Mouse (Mus musculus): ENCODE measurements around the gene Ube2cbp. TPM values are rescaled to one million over a fixed set of nuclear protein-coding genes. Genes with fewer than 3 reads are reported as not detected.
A peak's percentile ranks its signal among the peaks of the same experiment; 100 is the strongest.

Ube2cbp gene
- polyA plus RNA-seq, 1 experiment from 2014 or later, result 6.6 TPM

DNA sequence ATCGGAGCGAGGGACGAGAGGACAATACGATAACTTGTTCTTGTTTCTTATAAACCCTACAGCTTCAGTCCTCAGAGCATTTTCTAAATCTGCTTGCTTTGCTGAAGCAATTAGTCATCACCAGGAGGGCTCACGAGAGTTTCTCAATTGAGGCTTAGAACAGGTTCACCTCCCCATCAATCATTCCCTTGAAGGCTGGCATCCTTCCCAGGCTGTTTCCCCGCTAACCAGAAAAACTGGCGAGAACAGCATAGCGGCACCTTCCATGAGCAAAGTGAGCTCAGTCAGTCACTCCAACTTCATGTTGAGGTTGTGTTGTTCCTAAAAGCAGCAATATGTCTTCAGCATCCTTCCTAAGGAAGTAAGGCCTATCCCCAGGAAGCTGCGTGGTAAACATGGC lies 104.2 kb downstream of the Ube2cbp start:
- peak; percentile 30 for DNase-seq
- ATAC-seq (ENCODE audit: low FRiP score, low TSS enrichment), result no peak
- H3K27ac ChIP-seq (replicated peaks; ENCODE audit: low read depth, low read length), result no peak overlapping the region

DNA sequence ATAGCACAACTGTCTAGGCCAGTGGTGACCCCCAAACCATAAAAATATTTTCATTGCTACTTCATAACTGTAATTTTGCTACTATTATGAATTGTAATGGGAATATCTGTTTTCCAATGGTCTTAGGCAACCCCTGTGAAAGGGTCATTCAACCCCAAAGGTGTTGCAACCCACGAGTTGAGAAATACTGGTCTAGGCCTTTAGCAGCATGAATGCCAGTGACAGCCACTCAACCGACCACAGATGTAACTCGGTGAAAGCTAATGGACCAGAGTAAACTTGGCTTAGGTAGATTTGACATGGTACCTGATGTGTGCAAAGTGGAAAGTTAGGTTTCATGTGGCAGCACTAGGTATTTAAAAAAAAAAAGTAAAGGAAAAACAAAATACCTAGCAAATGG lies 108.9 kb downstream of the Ube2cbp start:
- Histone ChIP-seq H3K9me3 (ENCODE audit: control insufficient read depth, low read length) (no peaks in the 10 kb centered on the region), H3K36me3 (ENCODE audit: control insufficient read depth, insufficient read depth, low read length) (no peaks in the 10 kb centered on the region), H3K9ac (replicated peaks; ENCODE audit: low read length) (no peak overlapping the region), H3K4me3 (replicated peaks; ENCODE audit: low read depth, low read length) (no peak overlapping the region), H3K4me1 (ENCODE audit: control insufficient read depth, insufficient read depth, low read length) (no peaks in the 10 kb centered on the region), H3K27ac (replicated peaks; ENCODE audit: low read depth, low read length) (no peak overlapping the region), H3K4me2 (ENCODE audit: low read length) (no peak overlapping the region), H3K27me3 (ENCODE audit: control insufficient read depth, insufficient read depth, low read length) (no peaks in the 10 kb centered on the region)
- ATAC-seq (ENCODE audit: low FRiP score, low TSS enrichment) (no peak), DNase-seq (no peak)
- WGBS, result 84% methylated on average over 3 of the region's 3 CpGs

More for the DNA sequence above, 104.2 kb downstream of the Ube2cbp start:
- Histone ChIP-seq H3K36me3 (ENCODE audit: control insufficient read depth, insufficient read depth, low read length) (no peaks in the 10 kb centered on the region), H3K4me3 (replicated peaks; ENCODE audit: low read depth, low read length) (no peak overlapping the region), H3K9ac (replicated peaks; ENCODE audit: low read length) (no peak overlapping the region), H3K4me2 (ENCODE audit: low read length) (no peak overlapping the region), H3K9me3 (ENCODE audit: control insufficient read depth, low read length) (no peaks in the 10 kb centered on the region), H3K4me1 (ENCODE audit: control insufficient read depth, insufficient read depth, low read length) (no peaks in the 10 kb centered on the region), H3K27me3 (ENCODE audit: control insufficient read depth, insufficient read depth, low read length) (no peaks in the 10 kb centered on the region)
- WGBS, result 82% methylated on average over 9 of the region's 9 CpGs

DNA sequence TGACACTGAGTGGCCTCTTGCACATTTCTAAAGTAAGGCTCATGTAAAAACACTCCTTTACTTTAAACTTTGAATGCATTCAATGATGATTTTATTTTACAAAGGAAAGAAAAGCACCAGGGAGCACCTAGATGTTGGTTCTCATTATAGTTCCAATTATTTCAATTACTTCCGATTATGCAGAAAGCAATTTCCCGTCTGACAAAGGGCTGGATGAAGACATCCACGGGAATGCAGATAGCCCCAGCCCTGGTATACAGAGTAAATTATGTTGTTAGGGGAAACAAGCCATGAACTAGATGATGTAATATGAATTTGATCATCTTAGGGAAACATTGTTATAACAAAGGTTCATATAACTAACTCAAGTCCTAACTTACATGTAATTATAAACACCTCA lies 113.3 kb downstream of the Ube2cbp start:
- ATAC-seq (ENCODE audit: low FRiP score, low TSS enrichment), result no peak
- 65% methylated on average over 3 of the region's 3 CpGs for WGBS

DNA sequence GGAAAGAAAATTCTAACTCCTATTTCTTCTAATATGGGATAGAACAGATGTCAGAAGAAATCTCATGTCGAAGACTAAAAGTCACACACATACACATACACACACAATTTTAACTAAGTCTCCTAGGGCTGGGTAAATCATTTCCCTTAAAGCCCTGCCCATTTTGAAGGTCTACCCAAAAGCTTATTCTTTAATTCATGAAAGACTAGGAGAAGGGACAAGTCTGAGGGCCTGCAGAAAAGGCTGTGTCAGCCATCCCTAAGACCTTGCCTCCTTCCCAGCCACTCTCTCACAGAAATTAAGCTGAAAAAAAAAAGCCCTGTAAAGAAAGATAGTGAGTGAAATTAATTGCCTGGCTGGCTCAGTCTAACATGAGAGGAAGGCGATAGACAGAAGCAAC lies 128.0 kb downstream of the Ube2cbp start:
- H3K27ac ChIP-seq (replicated peaks; ENCODE audit: low read depth, low read length), result no peak overlapping the region
- H3K9me3 ChIP-seq (ENCODE audit: control insufficient read depth, low read length), result no peaks in the 10 kb centered on the region
- ATAC-seq (ENCODE audit: low FRiP score, low TSS enrichment) (no peak), DNase-seq (no peak)
- H3K4me2 ChIP-seq (ENCODE audit: low read length), result no peak overlapping the region
- H3K36me3 ChIP-seq (ENCODE audit: control insufficient read depth, insufficient read depth, low read length), result no peaks in the 10 kb centered on the region
- no peak overlapping the region for H3K9ac ChIP-seq (replicated peaks; ENCODE audit: low read length)
- no peak overlapping the region for H3K4me3 ChIP-seq (replicated peaks; ENCODE audit: low read depth, low read length)
- 81% methylated on average over 2 of the region's 2 CpGs for WGBS
- H3K4me1 ChIP-seq (ENCODE audit: control insufficient read depth, insufficient read depth, low read length), result no peaks in the 10 kb centered on the region
- no peaks in the 10 kb centered on the region for H3K27me3 ChIP-seq (ENCODE audit: control insufficient read depth, insufficient read depth, low read length)

More for the DNA sequence above, 113.3 kb downstream of the Ube2cbp start:
- no peak overlapping the region for H3K27ac ChIP-seq (replicated peaks; ENCODE audit: low read depth, low read length)
- H3K4me2 ChIP-seq (ENCODE audit: low read length), result no peak overlapping the region
- H3K4me1 ChIP-seq (ENCODE audit: control insufficient read depth, insufficient read depth, low read length), result no peaks in the 10 kb centered on the region
- no peaks in the 10 kb centered on the region for H3K27me3 ChIP-seq (ENCODE audit: control insufficient read depth, insufficient read depth, low read length)
- H3K36me3 ChIP-seq (ENCODE audit: control insufficient read depth, insufficient read depth, low read length), result no peaks in the 10 kb centered on the region
- no peak for DNase-seq
- H3K9me3 ChIP-seq (ENCODE audit: control insufficient read depth, low read length), result no peaks in the 10 kb centered on the region
- H3K4me3 ChIP-seq (replicated peaks; ENCODE audit: low read depth, low read length), result no peak overlapping the region
- no peak overlapping the region for H3K9ac ChIP-seq (replicated peaks; ENCODE audit: low read length)

- no peak overlapping the region for H3K4me3 ChIP-seq (replicated peaks; ENCODE audit: low read depth, low read length)
- no peaks in the 10 kb centered on the region for H3K9me3 ChIP-seq (ENCODE audit: control insufficient read depth, low read length)
- DNase-seq (no peak), ATAC-seq (ENCODE audit: low FRiP score, low TSS enrichment) (no peak)
- no peaks in the 10 kb centered on the region for H3K4me1 ChIP-seq (ENCODE audit: control insufficient read depth, insufficient read depth, low read length)
- no peak overlapping the region for H3K4me2 ChIP-seq (ENCODE audit: low read length)
- H3K27ac ChIP-seq (replicated peaks; ENCODE audit: low read depth, low read length), result no peak overlapping the region
- 71% methylated on average over 3 of the region's 3 CpGs for WGBS
- H3K27me3 ChIP-seq (ENCODE audit: control insufficient read depth, insufficient read depth, low read length), result no peaks in the 10 kb centered on the region
- no peak overlapping the region for H3K9ac ChIP-seq (replicated peaks; ENCODE audit: low read length)
- no peaks in the 10 kb centered on the region for H3K36me3 ChIP-seq (ENCODE audit: control insufficient read depth, insufficient read depth, low read length)
These were observed 128.4 kb downstream of the Ube2cbp start for GRCm38 (mm10) chr9:86336361-86336760.

DNA sequence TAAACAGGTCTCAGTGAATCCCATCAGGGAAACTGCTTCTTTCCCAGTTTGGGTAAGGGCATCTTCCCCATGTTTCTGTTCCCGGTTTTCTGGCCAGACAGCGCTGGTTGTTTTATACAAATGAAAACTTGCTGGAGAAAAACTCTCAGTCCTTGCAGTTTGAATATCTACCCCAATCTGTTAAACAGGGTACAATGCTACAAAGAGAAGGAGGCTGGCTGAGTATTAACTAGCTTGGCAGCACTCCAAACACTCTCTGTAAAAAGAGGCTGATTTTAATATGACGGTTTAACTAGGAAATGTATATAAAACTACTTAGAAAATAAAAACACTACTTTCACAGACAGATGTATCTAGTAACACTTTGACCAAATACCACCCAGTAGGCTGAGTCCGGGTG lies 129.2 kb downstream of the Ube2cbp start:
- ATAC-seq (ENCODE audit: low FRiP score, low TSS enrichment) (no peak), DNase-seq (peak; percentile 23)
- no peak overlapping the region for H3K4me3 ChIP-seq (replicated peaks; ENCODE audit: low read depth, low read length)
- no peak overlapping the region for H3K9ac ChIP-seq (replicated peaks; ENCODE audit: low read length)
- H3K4me2 ChIP-seq (ENCODE audit: low read length), result no peak overlapping the region
- no peaks in the 10 kb centered on the region for H3K27me3 ChIP-seq (ENCODE audit: control insufficient read depth, insufficient read depth, low read length)
- no peaks in the 10 kb centered on the region for H3K9me3 ChIP-seq (ENCODE audit: control insufficient read depth, low read length)
- no peak overlapping the region for H3K27ac ChIP-seq (replicated peaks; ENCODE audit: low read depth, low read length)
- WGBS, result 72% methylated on average over 4 of the region's 4 CpGs
- H3K36me3 ChIP-seq (ENCODE audit: control insufficient read depth, insufficient read depth, low read length), result no peaks in the 10 kb centered on the region
- no peaks in the 10 kb centered on the region for H3K4me1 ChIP-seq (ENCODE audit: control insufficient read depth, insufficient read depth, low read length)

DNA sequence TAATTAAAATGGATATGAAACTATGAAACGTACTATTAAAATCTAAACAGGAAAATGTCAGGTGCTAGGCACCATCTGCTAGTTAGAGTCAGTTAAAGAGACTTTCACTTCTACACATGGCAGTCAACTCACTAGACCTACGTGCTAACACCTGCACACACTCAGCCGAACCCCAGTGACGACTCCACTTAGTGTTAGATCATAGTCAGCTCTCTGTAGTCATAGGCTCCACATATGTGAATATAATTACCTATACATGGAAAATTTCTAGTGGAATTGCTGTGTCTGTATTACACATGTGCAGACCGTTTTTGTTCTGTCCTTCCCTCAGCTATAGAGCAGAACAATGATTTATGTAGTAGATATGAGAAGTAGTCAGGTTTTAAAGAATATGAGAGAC lies 130.4 kb downstream of the Ube2cbp start:
- Histone ChIP-seq H3K9ac (replicated peaks; ENCODE audit: low read length) (no peak overlapping the region), H3K4me3 (replicated peaks; ENCODE audit: low read depth, low read length) (no peak overlapping the region), H3K4me2 (ENCODE audit: low read length) (no peak overlapping the region), H3K4me1 (ENCODE audit: control insufficient read depth, insufficient read depth, low read length) (no peaks in the 10 kb centered on the region), H3K9me3 (ENCODE audit: control insufficient read depth, low read length) (no peaks in the 10 kb centered on the region), H3K27me3 (ENCODE audit: control insufficient read depth, insufficient read depth, low read length) (no peaks in the 10 kb centered on the region), H3K36me3 (ENCODE audit: control insufficient read depth, insufficient read depth, low read length) (no peaks in the 10 kb centered on the region), H3K27ac (replicated peaks; ENCODE audit: low read depth, low read length) (no peak overlapping the region)
- WGBS, result 93% methylated on average over 5 of the region's 5 CpGs
- no peak for ATAC-seq (ENCODE audit: low FRiP score, low TSS enrichment)
- no peak for DNase-seq

DNA sequence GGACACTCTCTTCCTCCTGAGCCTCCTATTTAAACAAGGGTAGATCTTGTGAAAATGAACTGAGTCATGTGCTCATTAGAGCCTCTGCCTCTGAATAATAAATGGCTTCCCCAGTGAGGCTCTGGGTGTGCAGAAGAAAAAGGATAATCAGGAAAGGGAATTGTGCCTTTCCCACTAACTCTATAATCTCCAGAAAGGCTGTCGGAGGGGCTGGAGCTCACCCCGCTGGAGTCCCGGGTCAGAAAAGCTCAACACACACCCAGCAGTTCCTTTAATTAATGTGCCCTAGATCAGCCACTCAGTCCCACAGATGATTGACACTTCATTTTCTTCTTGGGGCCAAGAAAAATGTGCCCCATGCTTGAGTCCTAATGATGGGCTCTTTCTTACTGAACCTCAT lies 134.2 kb downstream of the Ube2cbp start:
- no peaks in the 10 kb centered on the region for H3K9me3 ChIP-seq (ENCODE audit: control insufficient read depth, low read length)
- H3K27ac ChIP-seq (replicated peaks; ENCODE audit: low read depth, low read length), result no peak overlapping the region
- H3K36me3 ChIP-seq (ENCODE audit: control insufficient read depth, insufficient read depth, low read length), result no peaks in the 10 kb centered on the region
- ATAC-seq (ENCODE audit: low FRiP score, low TSS enrichment) (no peak), DNase-seq (peak; percentile 13)
- H3K4me2 ChIP-seq (ENCODE audit: low read length), result no peak overlapping the region
- H3K9ac ChIP-seq (replicated peaks; ENCODE audit: low read length), result no peak overlapping the region
- no peaks in the 10 kb centered on the region for H3K4me1 ChIP-seq (ENCODE audit: control insufficient read depth, insufficient read depth, low read length)
- 44% methylated on average over 3 of the region's 3 CpGs for WGBS
- H3K27me3 ChIP-seq (ENCODE audit: control insufficient read depth, insufficient read depth, low read length), result no peaks in the 10 kb centered on the region
- no peak overlapping the region for H3K4me3 ChIP-seq (replicated peaks; ENCODE audit: low read depth, low read length)

DNA sequence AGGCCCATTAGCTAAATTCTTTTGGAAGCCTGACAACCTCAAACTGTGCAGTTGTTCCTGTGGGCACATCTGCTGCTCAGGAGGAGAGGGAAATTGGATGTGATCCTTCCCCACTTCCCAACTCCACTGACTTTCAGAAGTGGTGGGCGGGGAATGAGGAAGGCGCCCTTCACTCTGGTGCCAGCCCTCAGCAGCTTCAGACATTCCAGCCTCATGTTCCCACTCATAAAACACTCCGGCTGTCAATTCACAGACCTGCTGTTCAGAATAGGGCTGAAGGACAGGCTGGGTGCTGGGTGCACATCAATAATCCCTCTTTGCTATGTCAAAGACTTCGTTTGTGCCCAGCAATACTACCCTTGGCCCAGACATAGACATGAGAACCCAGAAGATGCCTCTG lies 136.5 kb downstream of the Ube2cbp start:
- Histone ChIP-seq H3K4me1 (ENCODE audit: control insufficient read depth, insufficient read depth, low read length) (no peaks in the 10 kb centered on the region), H3K36me3 (ENCODE audit: control insufficient read depth, insufficient read depth, low read length) (no peaks in the 10 kb centered on the region), H3K27ac (replicated peaks; ENCODE audit: low read depth, low read length) (no peak overlapping the region), H3K4me2 (ENCODE audit: low read length) (no peak overlapping the region), H3K9me3 (ENCODE audit: control insufficient read depth, low read length) (no peaks in the 10 kb centered on the region), H3K27me3 (ENCODE audit: control insufficient read depth, insufficient read depth, low read length) (no peaks in the 10 kb centered on the region), H3K4me3 (replicated peaks; ENCODE audit: low read depth, low read length) (no peak overlapping the region), H3K9ac (replicated peaks; ENCODE audit: low read length) (no peak overlapping the region)
- DNase-seq, result no peak
- WGBS, result 78% methylated on average over 4 of the region's 4 CpGs
- no peak for ATAC-seq (ENCODE audit: low FRiP score, low TSS enrichment)

All from midbrain, embryonic 14.5 days (tissue).